Mouse (Mus musculus) heart, postnatal 36 days (tissue): ENCODE data around the gene Ampd2. TPM values are rescaled to one million over a fixed set of nuclear protein-coding genes. Genes with fewer than 3 reads are reported as not detected.

ENCODE experiments used
- DNase-seq, 2 experiments: peaks; one replicate each; pipeline ENCODE4 v3.0.0; 2021 to 2022
- intact Hi-C: fragments of 180-260 bp; cut with DNase I; formaldehyde crosslinking; loops from one replicate; pipeline ENCODE4 v1.15.1; 2025
- total RNA-seq, 2 experiments: library from RNA; stranded (reverse); gene quantifications; 2 replicates each; pipeline ENCODE4 v1.2.3; 2021

Ampd2 gene
- total RNA-seq, 2 experiments from 2014 or later: 4.6 to 5.1 TPM

DNA sequence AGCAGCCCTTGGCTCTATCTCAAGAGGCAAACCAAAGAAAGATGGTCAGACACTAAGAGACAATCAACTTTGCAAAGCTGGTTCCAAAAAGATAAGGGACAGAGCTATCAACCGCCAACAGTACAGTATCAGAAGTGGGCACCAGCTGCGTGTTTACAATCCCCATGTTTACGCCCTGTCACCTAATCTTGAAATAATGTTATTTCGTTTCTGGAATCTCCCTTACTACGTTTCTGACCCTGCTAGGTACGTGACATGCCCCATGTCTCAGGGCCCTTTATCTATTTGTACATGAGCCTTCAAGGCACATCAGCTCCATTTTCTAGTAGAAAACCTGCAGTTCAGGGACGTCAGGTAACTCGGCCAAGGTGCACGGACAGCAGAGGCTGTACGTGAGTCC is 10.3 kb upstream of the Ampd2 start:
- intact Hi-C loops: no loop called here
- no peak for DNase-seq

DNA sequence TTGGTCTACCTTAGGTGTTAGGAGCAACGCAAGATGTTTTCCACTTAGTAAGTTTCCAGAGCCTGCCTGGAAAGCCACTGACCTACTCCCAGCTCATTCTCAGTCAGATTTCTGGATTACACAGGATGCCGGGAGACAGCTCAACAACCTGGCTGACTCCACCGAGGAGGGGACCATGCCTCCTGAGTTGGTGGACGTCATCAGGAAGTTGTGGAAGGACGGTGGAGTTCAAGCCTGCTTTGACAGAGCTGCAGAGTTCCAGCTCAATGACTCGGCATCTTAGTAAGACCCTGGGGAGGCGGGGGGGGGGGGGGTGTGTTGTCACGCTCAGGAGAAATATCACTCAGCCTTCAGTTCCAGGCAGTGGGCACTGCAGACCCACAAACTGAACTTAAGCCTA is 9.8 kb upstream of the Ampd2 start:
- intact Hi-C loops: no loop called here
- DNase-seq: no peak

DNA sequence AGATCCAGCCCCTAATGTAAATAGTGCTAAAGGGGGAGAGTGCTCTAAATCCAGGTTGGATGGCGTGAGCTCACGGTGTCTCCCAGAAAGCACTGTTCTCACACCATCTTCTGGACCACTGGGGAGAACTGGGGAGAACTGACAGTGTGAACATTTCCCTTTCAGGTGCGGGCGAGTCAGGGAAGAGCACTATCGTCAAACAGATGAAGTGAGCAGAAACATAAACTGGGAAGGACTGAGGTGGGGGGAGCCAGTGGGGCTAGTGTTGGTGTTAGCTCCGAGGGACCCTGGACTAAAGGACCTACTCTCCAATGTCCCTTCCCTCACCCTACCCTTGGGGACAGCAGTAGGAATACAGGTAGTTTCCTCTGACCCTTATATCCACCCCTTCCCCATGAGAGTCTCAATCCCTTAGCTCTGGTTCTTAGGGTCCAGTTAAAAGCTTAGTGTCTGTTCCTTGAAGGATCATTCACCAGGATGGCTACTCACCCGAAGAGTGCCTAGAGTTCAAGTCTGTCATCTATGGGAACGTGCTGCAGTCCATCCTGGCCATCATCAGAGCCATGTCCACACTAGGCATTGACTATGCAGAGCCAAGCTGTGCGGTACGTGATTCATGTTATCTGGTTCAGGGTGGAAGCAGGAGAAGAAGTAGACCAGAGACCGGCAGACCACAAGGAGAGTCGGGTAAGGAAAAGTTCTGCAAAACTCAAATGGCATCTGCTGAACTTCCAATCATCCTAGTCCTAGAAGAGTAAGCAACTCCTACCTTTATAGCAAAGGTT is 8.7 kb upstream of the Ampd2 start:
- intact Hi-C loops: no loop called here
- DNase-seq: no peak

DNA sequence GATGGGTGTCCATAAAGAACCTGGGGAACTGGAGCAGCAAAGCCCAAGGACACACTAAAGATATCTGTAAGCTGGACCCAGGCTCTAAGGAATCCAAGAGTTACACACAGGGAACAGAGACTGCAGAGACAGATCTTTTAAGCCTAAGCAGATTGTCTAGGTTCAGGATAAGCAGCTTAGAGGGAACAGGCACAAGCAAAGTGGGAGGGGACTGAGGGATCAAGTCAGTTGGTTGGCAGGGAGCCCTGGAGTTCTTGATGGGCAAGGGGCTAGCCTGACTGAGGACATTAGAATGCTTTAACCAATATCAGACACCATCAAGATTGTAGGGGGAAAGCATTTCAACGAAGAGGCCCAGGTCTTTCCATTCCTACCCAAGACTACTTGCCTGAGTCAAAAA is 7.7 kb upstream of the Ampd2 start:
- intact Hi-C loops: no loop called here
- DNase-seq: no peak

DNA sequence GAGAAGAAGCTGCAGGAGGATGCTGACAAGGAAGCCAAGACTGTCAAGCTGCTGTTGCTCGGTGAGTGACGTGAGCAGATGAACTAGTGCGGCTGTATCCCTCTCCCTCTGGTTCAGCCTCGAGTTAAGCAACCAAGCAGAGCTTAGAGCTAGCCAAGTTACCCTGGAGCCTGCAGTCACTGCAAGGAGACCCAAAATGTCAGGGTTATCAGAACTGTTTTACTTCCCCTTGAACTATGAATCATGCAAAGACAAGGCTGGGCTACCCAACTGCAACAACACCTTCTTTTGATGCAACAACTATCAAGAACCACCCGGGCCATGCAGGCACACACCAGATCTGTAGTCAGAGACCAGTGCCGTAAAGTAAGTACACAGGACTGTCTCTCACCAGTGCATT is 6.9 kb upstream of the Ampd2 start:
- intact Hi-C loops: no loop called here
- no peak for DNase-seq

DNA sequence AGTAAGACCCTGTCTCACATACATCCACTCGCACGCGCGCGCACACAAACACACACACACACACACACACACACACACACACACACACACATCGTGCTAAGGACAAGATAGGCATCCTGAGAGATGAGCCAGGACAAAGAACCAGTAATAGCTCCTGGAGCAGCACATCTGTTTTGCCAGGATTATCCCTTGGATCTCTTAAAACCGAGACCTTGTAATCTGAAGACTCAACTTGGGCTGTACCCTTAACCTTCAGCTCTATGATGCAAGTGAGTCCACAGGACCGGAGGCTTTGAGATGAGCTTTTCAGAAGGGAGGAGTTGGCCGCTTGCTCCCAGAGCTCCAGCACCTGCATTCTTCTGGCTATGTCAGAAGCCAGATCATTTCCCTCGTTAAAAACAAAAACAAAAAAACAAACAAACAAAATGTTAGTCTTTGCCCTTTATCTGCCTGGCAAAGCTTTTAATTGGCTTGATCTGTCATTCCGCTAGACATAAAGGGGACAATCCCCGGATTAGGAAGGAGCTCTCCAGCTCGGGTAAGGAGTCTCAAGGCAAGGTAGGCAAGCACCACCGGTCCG is 6.2 kb upstream of the Ampd2 start, which contains the start of gene Gnat2:
Gene Gnat2 (plus strand): TSS at position 254 of the 580 bp plus-strand sequence.
- intact Hi-C loops: no loop called here
- DNase-seq: no peak

DNA sequence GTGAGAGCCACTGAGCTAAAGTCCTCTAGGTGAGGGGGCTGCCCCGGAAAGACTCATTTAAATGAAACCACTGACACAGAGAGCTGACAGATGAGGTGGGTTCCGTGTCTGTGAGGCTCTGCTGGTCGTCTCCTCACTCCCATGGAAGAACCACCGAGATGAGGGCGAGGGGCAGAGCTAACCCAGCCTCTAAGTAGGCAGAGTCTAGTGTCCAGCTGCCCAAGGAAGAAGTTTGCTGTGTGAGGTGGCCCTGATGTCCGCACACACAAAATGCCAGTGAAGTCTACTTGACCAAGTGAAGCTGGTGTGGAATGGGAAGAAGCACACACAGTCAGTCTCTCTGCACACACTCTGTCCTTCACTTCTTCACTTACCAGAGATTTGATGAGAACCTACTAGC is 5.6 kb upstream of the Ampd2 start:
- intact Hi-C loops: no loop called here

DNA sequence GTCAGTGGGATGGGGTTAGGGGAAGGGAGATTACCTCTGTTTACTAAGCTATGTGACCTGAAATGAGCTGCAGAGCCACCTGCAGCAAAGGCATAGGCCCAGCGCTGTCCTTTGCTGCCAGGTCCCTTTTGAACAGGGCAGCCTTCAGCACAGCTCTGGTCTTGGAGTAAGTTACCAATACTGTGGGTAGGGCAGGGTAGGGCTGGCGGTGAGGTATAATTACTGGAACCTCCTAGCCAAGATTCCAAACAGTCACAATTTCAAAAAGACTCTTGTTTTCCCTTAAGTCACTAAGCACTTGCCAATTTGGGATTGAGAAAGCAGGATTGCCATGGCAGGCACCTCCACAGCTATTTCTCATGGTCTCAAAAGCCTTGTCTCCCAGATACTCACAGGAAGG is 4.1 kb upstream of the Ampd2 start:
- intact Hi-C loops: no loop called here
- no peak for DNase-seq

More for the DNA sequence above, 5.6 kb upstream of the Ampd2 start:
- no peak for DNase-seq

DNA sequence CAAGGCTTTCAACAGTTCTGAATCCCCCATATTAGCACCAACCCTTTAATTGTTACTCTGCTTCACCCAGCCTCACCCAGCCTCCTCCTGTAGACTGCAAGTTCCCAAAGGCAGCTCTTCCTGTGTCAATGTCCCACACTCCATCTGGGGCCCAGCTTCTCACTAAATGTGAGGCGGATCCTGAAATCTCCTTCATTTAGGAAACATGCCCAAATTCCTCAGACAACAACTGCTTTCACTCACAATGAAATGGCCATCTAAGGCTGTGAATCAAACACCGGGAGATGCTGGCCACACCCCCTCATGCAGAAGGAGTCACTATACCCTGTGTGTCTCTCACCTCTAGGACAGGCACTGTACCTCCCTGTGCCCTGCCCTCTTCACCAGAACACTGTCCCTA is 3.5 kb upstream of the Ampd2 start:
- intact Hi-C loops: loop anchor here (5.0 kb wide), 1 partner anchor 112 kb away; the partner anchor contains the start of gene Cyb561d1
- no peak for DNase-seq

DNA sequence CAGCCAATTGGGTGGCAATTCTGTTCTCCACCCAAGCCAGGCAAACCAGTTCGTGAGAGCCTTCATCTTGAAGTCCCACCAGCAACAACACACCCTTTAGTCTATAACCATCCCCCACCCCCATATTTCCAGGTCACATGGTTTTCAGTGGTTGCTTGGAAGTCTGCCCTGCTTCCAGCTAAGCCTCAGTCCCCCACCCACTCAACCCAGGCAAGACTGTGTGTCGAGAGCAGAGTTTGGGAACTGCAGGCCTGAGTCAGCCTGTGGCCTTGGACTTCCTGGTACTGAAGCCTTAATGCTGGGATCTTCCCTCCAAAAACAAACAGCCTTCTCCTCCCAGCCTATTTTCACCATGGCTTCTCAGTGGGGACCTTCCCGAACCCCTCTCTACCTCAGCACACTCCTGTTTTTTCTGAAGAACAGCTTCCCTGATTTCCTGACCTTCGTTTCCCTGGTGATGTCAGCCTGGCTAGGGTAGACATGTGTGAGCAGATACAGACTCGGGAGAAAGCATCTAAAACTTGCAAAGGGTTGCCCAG is 2.5 kb upstream of the Ampd2 start:
- no peak for DNase-seq
- intact Hi-C loops: loop anchor here (5.0 kb wide), 1 partner anchor 113 kb away; the partner anchor contains the start of gene Cyb561d1

DNA sequence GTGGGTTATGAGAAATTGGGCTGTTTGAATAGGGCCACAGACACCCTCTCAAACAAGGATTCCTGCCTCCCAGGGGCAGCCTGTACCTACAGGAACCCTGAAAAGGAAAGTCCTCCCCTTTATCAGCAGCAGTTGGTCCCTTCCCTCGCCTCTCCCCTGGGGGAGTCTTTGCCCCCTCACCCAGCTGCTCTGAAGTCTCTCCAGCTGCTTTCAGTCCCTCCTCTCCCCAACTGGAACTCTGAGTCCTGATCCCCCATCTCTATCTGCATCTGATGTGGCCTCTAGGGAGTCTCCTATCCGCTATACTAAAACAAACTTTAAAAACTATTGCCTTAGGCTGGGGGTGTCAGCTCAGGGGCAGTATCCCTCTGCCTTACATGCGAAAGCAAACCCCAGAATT is 878 bp upstream of the Ampd2 start:
- intact Hi-C loops: loop anchor here (2.0 to 5.0 kb wide), 2 partner anchors 57 to 115 kb away; partner anchors contain the start of gene Cyb561d1
- DNase-seq: no peak

DNA sequence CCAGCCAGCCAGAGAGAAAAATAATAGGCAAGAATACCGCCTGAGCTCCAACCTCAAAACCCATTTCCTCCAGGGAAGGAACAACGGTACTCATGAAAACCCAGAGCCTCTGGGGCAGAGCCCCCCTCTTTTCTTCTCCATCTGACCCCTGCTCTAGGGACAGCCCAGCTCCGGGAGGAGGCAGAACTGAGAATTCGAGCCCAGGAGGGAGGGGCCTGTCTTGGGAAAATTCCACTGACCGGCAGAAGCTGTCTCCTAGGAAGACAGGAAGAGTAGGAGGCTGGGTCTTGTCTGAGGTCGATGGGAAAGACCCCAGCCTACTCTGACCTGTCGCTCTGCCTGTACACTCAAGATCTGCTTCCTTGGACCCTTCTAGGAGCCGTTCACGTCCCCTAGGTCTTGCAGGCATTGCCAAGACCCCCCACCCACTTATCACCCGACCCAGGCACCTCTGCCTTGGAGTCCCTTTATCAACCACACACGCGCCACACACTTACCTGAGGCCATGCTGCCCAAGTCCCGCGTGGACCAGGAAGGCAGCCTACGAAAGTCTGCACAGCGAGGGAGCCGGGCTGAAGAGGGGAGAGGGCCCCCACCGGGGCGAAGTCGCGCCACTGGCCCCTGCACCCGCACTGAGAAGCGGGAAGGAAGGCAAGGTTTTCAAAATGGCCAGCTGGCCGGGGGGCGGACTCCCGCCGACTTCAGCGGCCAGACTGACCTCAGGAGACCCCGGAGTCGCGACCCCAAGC is 556 bp downstream of the Ampd2 start:
- peak; percentile 84 for DNase-seq
- intact Hi-C loops: loop anchor here (2.0 to 5.0 kb wide), 2 partner anchors 59 to 116 kb away; partner anchors contain the start of gene Cyb561d1

DNA sequence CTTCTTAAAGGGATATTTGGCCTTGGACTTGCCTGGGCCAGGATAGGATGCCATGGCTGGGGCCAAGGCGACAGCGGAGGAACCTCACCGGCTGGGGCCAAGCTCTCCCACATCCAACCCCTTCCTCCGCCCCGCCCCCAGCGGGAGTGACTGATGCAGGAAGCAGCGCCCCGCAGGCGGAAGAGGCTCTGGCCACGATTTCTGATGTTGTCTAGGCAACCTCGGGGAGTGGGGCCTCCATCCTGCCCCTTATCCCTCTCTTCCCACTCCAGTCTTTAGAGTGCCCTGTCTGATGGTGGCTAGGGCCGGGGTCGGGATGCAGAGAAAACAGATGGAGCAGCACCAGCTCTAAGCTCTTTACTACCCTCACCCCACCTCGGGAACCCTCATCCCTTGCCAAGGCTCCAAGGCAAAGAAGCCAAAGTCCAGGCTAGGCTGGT is 1.1 kb downstream of the Ampd2 start:
- intact Hi-C loops: loop anchor here (5.0 kb wide), 1 partner anchor 117 kb away; the partner anchor contains the start of gene Cyb561d1
- peak; percentile 91 to 92 for DNase-seq

DNA sequence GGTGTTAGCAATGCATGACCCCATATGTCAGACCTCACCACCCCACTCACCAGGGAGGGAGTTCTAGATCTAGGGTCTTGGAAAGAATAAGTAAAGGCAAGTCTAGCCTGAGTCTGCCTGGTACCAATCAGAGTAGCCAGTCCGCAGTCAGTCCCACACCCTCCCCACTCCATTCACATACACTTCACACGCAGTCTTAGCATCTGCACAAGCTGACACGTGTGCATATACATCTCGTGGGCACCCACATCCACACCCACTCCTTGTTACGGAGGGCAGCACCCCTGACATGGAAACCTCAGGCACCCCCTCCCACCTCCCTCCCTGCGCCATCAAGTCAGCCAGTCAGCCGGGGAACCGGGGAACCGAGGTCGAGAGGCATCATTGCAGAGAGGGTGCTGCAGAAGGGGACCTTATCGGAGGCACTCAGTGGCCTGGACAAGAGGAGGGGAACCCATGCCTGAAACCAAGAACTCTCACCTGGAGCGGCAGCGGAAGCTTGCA is 1.6 kb downstream of the Ampd2 start:
- intact Hi-C loops: loop anchor here (5.0 kb wide), 1 partner anchor 117 kb away; the partner anchor contains the start of gene Cyb561d1
- no peak for DNase-seq

DNA sequence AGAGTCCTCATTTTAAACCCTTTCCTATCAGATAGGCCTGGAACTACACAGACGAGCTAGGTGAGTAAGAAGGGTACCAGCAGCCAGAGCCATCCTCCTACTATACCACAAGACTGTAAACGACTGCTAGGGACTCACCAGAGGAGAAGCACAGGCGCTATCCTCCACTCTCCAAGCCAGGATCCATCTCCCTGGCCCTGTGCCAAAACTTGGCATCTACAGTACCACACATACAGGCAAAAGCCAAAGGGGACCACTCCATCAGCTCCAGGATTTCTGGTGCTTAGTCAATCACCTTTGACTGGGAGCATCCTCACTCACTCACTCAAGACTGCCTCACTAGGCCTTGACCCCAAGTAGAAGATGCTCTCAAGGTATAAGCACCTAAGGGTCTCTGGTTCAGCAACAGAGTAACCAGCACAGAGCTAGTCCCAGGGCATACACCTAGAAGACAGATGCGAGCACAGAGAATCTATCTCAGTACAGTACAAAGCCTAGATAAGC is 2.5 kb downstream of the Ampd2 start:
- no peak for DNase-seq
- intact Hi-C loops: no loop called here

DNA sequence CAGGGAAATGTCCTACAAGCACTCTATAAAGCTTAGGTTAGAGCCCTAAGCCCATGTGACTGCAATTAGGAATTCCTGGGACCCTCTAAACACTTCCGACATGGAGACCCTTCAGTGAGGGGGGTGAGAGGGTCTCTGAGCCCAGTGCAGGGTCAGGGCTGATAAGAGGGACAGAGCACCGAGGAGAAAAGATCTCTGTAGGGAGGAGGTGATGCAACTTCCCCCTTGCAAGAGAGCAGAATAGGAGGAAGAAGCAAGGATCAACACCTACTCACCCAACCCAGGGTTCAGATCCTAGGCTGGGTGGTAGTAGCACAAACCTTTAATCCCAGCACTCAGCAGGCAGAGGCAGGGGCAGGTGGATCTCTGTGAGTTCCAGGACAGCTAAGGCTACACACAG is 3.3 kb downstream of the Ampd2 start:
- intact Hi-C loops: no loop called here

DNA sequence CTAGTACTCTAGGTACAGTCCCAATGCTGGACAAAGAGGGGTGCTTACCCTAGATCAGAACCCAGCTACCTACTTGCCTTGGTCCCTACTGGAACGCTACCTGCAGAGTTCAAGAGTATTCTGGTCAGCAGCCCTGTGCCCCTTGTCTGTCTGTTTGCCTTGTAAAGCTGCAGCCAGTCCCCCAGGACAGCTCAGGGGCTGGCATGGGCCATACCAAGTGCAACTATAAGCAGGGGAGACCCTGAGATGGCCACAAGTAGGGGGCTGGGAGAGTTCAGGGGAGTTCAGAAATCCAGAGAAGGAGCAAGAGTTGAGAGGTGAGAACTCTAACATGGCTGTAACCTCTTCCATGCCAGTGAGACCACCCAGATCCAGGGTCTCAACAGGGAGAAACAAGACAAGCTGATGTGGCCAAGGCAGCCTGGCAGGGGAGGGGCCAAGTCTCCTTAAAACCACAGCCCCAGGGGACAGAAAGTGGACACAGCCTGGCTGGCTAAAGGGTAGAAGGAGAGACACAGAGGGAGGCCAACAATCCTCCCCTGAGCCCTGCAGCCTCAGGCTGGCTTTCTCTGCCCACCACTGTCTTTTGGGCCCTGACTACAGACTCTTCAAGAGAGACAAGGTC is 4.1 kb downstream of the Ampd2 start:
- DNase-seq: no peak
- intact Hi-C loops: no loop called here

More for the DNA sequence above, 3.3 kb downstream of the Ampd2 start:
- no peak for DNase-seq

DNA sequence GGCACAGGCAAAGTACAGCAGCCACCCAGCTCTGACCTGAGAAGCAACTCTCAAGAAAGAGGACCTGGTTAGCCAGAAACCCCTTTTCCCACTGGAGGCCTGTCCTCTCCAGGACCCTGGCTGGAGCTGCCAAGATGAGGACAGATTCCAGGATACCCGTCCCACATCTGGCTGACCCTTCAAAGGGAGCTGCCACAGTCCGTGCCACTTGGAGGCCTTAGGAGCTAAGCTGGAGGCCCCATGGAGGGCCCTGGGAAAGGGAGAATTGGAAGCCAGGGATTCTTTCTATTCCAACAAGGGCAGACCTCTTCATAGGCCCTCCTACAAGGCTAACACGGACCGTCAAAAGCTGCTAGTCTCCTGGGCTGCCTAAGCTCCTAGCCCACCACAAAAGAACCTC is 4.8 kb downstream of the Ampd2 start:
- no peak for DNase-seq
- intact Hi-C loops: no loop called here

DNA sequence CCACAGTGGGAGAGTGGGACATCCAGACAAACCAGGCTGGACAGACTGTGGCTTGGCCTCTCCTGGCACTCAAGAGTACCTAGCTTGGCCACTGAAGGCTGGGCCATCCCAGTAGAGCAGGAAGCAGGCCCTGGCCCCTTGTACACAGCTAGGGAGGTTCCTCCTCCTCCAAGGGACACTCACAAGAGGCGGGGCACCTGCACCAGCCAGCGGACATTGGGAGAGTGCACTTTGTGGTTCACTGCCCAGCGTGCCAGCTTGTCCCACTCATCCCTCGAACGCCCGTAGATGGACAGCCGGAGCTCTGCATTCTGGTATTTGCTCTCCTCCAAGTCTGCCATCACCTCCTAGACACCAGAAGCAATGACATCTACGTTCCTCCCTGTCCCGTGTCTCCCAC is 9.6 kb downstream of the Ampd2 start:
- intact Hi-C loops: no loop called here
- no peak for DNase-seq

DNA sequence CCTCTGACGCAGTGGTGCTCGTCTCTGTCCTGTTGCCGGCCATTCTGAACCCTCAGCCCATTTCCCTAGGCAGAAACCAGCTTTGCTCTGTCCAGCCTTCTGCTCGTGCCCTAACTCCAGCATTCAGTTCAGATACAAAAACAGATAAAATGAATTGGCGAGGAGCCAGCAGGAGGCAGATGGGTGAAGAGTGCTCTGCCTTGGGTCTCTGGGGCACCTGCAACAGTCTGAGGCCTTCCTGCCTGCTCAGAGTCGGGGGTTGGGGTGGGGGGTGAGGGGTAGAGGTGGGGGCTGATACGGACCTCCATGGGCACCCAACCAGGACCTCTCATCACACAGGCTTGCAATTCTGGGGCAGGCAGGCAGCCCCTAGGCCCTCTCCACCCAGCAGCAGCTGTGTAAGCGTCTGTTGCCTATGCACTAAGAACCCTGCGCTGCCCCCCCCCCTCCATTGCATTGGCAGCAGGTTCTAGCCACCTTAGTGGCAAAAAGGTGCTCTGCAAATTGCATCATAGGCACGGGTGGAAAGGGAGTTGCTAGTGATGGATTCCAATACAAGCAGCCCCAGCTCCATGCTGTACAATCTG is 13.4 kb downstream of the Ampd2 start:
- DNase-seq: no peak
- intact Hi-C loops: no loop called here
